Mouse (Mus musculus) heart, postnatal 0 days (tissue): ENCODE measurements at regions not wholly inside any gene's neighbourhood (a gene's known extent, or its start where the extent isn't known, plus 50 kb on each side); places are given as distances from the start of the nearest gene placed in this dataset.

Experiments used
- CTCF ChIP-seq: IDR thresholded peaks from 2 replicates; pipeline ENCODE4 v1.5.1; 2016; ENCODE audit warnings: antibody characterized with exemption, control low read depth, low read depth
- EP300 ChIP-seq: IDR thresholded peaks from 2 replicates; pipeline ENCODE4 v1.6.1; 2016; ENCODE audit warnings: antibody characterized with exemption, low read depth

- no peak for TF ChIP-seq CTCF
- no peak for TF ChIP-seq EP300
These were observed 51.3 kb upstream of the Mki67 start for GRCm38 (mm10) chr7:135767493-135767892.
